Mouse (Mus musculus) central nervous system, embryonic 14 days (tissue): ENCODE measurements around the gene BC034090. TPM values are rescaled to one million over a fixed set of nuclear protein-coding genes. Genes with fewer than 3 reads are reported as not detected.

Experiments
- polyA plus RNA-seq: library from polyadenylated mRNA; depleted of rRNA; stranded (reverse); fragments of >200 nt; gene quantifications from 2 replicates; pipeline ENCODE4 v1.2.3, GENCODE M21; 2012; rRNA removed

Gene BC034090
- 11.2 and 13.7 TPM in 2 replicates for polyA plus RNA-seq

GRCm38 (mm10) chr1:155243797-155244770 is at the start of gene BC034090:
Gene BC034090, minus strand, starts transcription at chr1:155244444.

Other genes with a start within 250 kb of the BC034090 start
- 34.6 and 50.2 TPM in 2 replicates for gene Ier5, start 144.8 kb downstream of the BC034090 start, polyA plus RNA-seq
- gene Mr1, start 97.6 kb downstream of the BC034090 start, polyA plus RNA-seq, result 1.0 and 2.1 TPM in 2 replicates
- gene Stx6, start 85.7 kb downstream of the BC034090 start, polyA plus RNA-seq, result 105 and 110 TPM in 2 replicates
- gene Xpr1, start 173.0 kb upstream of the BC034090 start, polyA plus RNA-seq, result 71.4 and 80.4 TPM in 2 replicates